Mouse (Mus musculus) midbrain, embryonic 10.5 days (tissue): Measurements from ENCODE around the gene Tmsb10. TPM values are rescaled to one million over a fixed set of nuclear protein-coding genes. Genes with fewer than 3 reads are reported as not detected.
A peak's percentile ranks its signal among the peaks of the same experiment; 100 is the strongest.

Experiments used
- DNase-seq: peaks from one replicate; pipeline ENCODE4 v3.0.0-alpha.2; 2017; ENCODE audit warnings: low spot score
- H3K27ac ChIP-seq: fragments of 300-500 bp; sonication (generic); replicated peaks from 2 replicates; pipeline ENCODE4 v1.5.1; 2016; ENCODE audit warnings: mild to moderate bottlenecking
- H3K27me3 ChIP-seq: fragments of 300-500 bp; sonication (generic); 2 replicates; pipeline ENCODE4 v1.6.1; 2016; ENCODE audit warnings: low read depth, mild to moderate bottlenecking; ENCODE audit not compliant: poor library complexity, severe bottlenecking
- H3K36me3 ChIP-seq: fragments of 300-500 bp; sonication (generic); 2 replicates; pipeline ENCODE4 v1.6.1; 2016; ENCODE audit warnings: mild to moderate bottlenecking, moderate library complexity
- H3K4me1 ChIP-seq: fragments of 300-500 bp; sonication (generic); 2 replicates; pipeline ENCODE4 v1.6.1; 2016
- H3K4me3 ChIP-seq: fragments of 300-500 bp; sonication (generic); 2 replicates; pipeline ENCODE4 v1.5.1; 2016; ENCODE audit warnings: mild to moderate bottlenecking, moderate library complexity
- H3K9me3 ChIP-seq: fragments of 300-500 bp; sonication (generic); replicated peaks from 2 replicates; pipeline ENCODE4 v1.6.1; 2016; ENCODE audit warnings: mild to moderate bottlenecking
- WGBS: fragments of 180-500 bp; shearing (Covaris S2); methylation state at CpG from one replicate; pipeline ENCODE4 v1.1.7; 2016; 5-methylcytosine and 5-hydroxymethylcytosine counted together
- polyA plus RNA-seq: library from polyadenylated mRNA; unstranded; fragments of >200 nt; fragmentation: Nextera tagmentation; extraction: Ambion mirVana; gene quantifications from 2 replicates; pipeline ENCODE4 v1.2.1, GENCODE M21; 2016

Tmsb10 gene
- polyA plus RNA-seq, 1 experiment from 2014 or later, result 2,755 TPM

- WGBS, result 66% methylated on average over 3 of the region's 3 CpGs
- Histone ChIP-seq H3K27me3 (no peaks in the 10 kb centered on the region), H3K27ac (no peak overlapping the region), H3K9me3 (no peaks in the 10 kb centered on the region), H3K4me1 (no peaks in the 10 kb centered on the region; the same call in 1 of the 2 replicates), H3K4me3 (no peak overlapping the region), H3K36me3 (no peaks in the 10 kb centered on the region)
- DNase-seq, result no peak
These were observed 11.2 kb upstream of the Tmsb10 start for GRCm38 (mm10) chr6:72969787-72970186.

DNA sequence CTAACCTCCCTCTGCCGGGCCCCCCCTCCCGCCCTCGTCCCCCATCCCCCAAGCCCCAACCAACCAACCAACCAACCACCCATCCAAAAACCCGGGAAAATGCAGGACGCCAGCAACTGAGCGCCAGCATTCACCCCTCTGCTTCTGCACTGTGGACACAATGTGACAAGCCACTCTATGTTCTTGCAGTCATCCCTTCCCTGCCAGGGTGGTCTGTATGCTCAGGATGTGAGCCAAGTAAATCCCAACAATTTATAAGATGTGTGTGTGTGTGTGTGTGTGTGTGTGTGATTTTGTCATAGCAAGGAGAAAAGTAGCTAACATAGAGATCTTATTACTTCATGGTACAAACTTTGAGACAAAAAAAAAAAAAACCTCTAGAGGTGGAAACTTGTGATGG, 6.7 kb upstream of the Tmsb10 start:
- no peak for DNase-seq
- H3K27ac ChIP-seq, result no peak overlapping the region
- H3K9me3 ChIP-seq, result no peaks in the 10 kb centered on the region
- peaks cover 5% of the 10 kb centered on the region for H3K4me1 ChIP-seq
- no peaks in the 10 kb centered on the region for H3K36me3 ChIP-seq
- H3K4me3 ChIP-seq, result no peak overlapping the region
- 91% methylated on average over 6 of the region's 6 CpGs for WGBS
- H3K27me3 ChIP-seq, result 0 out of 2 replicates have a peak, but pooled peaks cover 7% of the 10 kb centered on the region

DNA sequence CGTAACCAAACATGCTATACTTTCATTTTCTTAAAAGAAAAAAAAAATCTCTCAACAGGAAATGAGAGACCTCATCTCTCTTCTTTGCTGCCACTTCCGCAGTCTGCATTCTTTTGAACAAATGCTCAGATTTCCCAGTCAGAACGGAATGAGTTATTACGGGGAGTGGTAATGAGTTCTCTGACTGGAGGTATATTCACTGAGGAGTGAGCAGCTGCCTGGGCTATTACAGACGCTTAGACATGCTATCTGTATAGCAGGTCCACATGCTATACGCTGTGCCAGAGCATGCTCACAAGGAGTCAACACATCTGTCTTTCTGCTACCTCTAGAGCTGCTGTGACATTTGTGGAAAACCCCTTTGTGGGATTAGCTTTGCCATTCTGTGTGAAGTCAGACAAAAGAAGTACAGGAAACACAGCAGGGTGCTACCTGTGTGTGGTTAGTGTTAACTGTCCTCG, 3.8 kb upstream of the Tmsb10 start:
- no peak overlapping the region for H3K4me3 ChIP-seq
- H3K36me3 ChIP-seq, result no peaks in the 10 kb centered on the region
- WGBS, result 76% methylated on average over 7 of the region's 7 CpGs
- no peak overlapping the region for H3K27ac ChIP-seq
- H3K9me3 ChIP-seq, result no peaks in the 10 kb centered on the region
- H3K27me3 ChIP-seq, result peaks cover 18% of the 10 kb centered on the region
- H3K4me1 ChIP-seq, result peaks cover 12% of the 10 kb centered on the region
- DNase-seq, result no peak

- Histone ChIP-seq H3K36me3 (no peaks in the 10 kb centered on the region), H3K4me3 (no peak overlapping the region), H3K4me1 (peaks cover 16% of the 10 kb centered on the region), H3K9me3 (no peaks in the 10 kb centered on the region), H3K27ac (no peak overlapping the region), H3K27me3 (peaks cover 18% of the 10 kb centered on the region)
- WGBS, result 86% methylated on average over 9 of the region's 9 CpGs
- no peak for DNase-seq
These were observed 3.1 kb upstream of the Tmsb10 start for GRCm38 (mm10) chr6:72961603-72962002.

DNA sequence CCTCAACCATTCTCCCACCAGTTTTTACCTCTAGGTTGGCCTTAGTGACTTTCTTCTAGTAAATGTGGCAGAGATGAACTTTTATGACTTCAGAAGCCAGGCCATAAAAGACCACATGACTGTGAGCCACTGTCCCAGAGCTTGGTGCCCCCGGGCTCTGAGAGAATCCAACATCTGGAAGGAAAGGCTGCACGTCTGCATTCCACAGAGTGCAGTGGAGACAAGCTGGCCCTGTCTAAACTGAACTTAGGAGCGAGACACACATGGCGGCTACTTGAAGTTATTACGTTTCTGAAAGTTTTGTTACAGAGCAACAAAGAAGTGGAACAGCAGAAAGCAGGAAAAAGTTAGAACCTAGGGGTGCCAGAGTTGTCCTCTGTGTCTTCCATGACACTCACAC, 2.1 kb upstream of the Tmsb10 start:
- no peaks in the 10 kb centered on the region for H3K9me3 ChIP-seq
- H3K4me3 ChIP-seq, result no peak overlapping the region
- no peaks in the 10 kb centered on the region for H3K36me3 ChIP-seq
- no peak overlapping the region for H3K27ac ChIP-seq
- no peak for DNase-seq
- WGBS, result 81% methylated on average over 5 of the region's 5 CpGs
- H3K27me3 ChIP-seq, result peaks cover 18% of the 10 kb centered on the region
- H3K4me1 ChIP-seq, result peaks cover 25% of the 10 kb centered on the region

DNA sequence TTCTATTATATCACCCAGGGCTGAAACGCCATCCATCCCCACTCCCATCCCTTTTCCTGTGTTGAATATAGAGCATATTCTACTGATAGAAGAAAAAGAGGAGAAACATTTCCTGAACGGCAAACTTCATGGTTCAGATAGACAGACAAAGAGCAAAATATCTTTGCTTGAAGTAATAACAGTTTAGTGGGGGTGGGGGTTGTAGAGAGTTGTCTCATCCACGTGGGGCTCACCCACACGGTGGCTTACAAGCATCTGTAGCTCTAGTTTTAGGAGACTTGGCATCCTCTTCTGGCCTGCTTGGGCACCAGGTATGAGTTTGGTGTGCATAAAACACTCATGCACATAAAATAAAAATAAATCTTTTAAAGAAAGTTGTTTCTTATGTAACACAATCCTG, 627 bp upstream of the Tmsb10 start:
- peak overlapping the region; percentile 98 for H3K27ac ChIP-seq
- 47% methylated on average over 4 of the region's 4 CpGs for WGBS
- peaks cover 18% of the 10 kb centered on the region for H3K27me3 ChIP-seq
- H3K9me3 ChIP-seq, result no peaks in the 10 kb centered on the region
- DNase-seq, result no peak
- no peaks in the 10 kb centered on the region for H3K36me3 ChIP-seq
- H3K4me1 ChIP-seq, result peaks cover 29% of the 10 kb centered on the region
- H3K4me3 ChIP-seq, result peak overlapping the region; percentile 96

- peak overlapping the region; percentile 98 for H3K27ac ChIP-seq
- peaks cover 29% of the 10 kb centered on the region for H3K4me1 ChIP-seq
- DNase-seq, result peak; percentile 90
These were observed 589 bp downstream of the Tmsb10 start for GRCm38 (mm10) chr6:72957676-72958641.

DNA sequence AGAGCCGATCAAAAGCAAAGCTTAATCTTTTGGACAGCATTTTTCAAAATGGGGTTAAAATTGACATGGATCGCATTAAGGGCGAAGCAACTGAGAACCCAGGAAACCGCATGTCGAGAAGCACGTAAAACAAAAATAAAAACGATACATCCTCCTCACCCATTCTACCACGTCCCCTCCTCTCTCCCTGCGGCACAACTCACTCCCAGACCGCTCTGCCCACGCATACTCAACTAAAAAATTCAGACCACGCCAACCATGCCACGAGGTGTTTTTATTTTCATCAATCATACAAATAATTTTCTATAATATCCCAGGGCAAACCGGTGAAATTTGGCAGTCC, 1.5 kb downstream of the Tmsb10 start:
- H3K4me1 ChIP-seq, result peaks cover 24% of the 10 kb centered on the region
- peak overlapping the region; percentile 96 for H3K4me3 ChIP-seq
- no peaks in the 10 kb centered on the region for H3K36me3 ChIP-seq
- DNase-seq, result peak; percentile 29
- no peaks in the 10 kb centered on the region for H3K9me3 ChIP-seq
- peak overlapping the region; percentile 98 for H3K27ac ChIP-seq
- peaks cover 18% of the 10 kb centered on the region for H3K27me3 ChIP-seq
- 2% methylated on average over 14 of the region's 14 CpGs for WGBS

More at GRCm38 (mm10) chr6:72957676-72958641, 589 bp downstream of the Tmsb10 start:
- Histone ChIP-seq H3K27me3 (peaks cover 18% of the 10 kb centered on the region), H3K36me3 (no peaks in the 10 kb centered on the region), H3K9me3 (no peaks in the 10 kb centered on the region), H3K4me3 (peak overlapping the region; percentile 96)
- under 1% methylated on average over 75 of the region's 75 CpGs for WGBS

- H3K4me3 ChIP-seq, result peak overlapping the region; percentile 96
- no peaks in the 10 kb centered on the region for H3K36me3 ChIP-seq
- DNase-seq, result peak; percentile 76
- 2% methylated on average over 15 of the region's 15 CpGs for WGBS
- H3K27ac ChIP-seq, result peak overlapping the region; percentile 98
- H3K4me1 ChIP-seq, result peaks cover 24% of the 10 kb centered on the region
- no peaks in the 10 kb centered on the region for H3K9me3 ChIP-seq
- H3K27me3 ChIP-seq, result peaks cover 18% of the 10 kb centered on the region
These were observed 2.1 kb downstream of the Tmsb10 start for GRCm38 (mm10) chr6:72956199-72957092.

DNA sequence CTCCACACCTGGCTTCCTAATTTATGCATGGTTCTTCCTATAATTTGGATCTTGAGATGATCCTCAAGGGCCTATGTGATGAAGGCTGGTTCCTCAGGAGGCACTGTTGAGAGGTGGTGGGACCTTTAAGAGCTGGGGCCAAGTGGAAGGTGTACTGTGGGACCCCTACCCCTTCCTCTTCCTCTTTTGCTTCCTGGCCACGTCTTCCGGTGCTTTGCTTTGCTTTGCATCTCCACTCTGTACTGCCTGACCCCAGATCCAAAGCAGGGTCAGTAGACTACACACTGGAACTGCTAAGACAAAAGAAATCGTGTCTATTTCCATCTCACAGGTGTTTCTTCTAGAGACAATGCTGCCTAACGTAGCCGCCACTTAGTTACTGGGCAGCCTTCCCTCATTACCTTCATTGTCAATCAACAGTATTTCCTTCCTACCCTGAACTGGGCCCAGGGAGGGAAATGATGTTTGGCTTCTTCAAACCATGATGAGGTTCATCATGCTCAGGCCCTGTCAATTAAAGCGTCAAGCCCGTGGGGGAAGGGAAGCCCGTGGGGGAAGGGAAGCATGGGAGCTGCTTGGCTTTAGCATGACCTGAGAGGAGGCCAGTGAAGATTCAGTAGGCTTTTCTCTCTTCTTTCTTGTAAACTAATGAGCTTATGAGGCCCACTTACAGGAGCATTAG, 2.9 kb downstream of the Tmsb10 start:
- peaks cover 24% of the 10 kb centered on the region for H3K4me1 ChIP-seq
- no peaks in the 10 kb centered on the region for H3K9me3 ChIP-seq
- peaks cover 16% of the 10 kb centered on the region for H3K27me3 ChIP-seq
- H3K27ac ChIP-seq, result peak overlapping the region; percentile 98
- DNase-seq, result peak; percentile 26
- 54% methylated on average over 8 of the region's 8 CpGs for WGBS
- H3K4me3 ChIP-seq, result peak overlapping the region; percentile 96
- no peaks in the 10 kb centered on the region for H3K36me3 ChIP-seq

DNA sequence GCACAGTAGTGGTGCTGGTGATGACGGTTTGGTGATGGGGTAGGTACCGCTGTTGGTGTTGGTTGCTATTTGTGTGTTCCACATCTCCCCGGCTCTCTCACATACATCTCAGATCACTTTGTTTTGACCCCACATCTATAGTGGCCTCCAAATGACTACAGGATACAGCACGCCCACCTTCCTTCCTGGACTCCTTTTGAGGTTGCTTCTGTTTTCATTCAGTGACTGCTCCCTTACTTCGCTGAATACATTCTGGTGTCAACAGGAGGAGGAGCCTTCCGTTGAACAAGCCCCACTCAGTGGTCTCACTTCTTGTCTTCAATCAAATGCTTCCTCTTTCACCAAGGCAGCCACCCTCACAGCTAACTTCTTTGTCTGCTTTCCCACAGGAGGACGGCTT, 3.8 kb downstream of the Tmsb10 start:
- Histone ChIP-seq H3K27me3 (peaks cover 8% of the 10 kb centered on the region), H3K4me1 (peaks cover 24% of the 10 kb centered on the region), H3K9me3 (no peaks in the 10 kb centered on the region), H3K27ac (no peak overlapping the region), H3K4me3 (no peak overlapping the region), H3K36me3 (no peaks in the 10 kb centered on the region)
- DNase-seq, result no peak
- WGBS, result 72% methylated on average over 7 of the region's 7 CpGs

GRCm38 (mm10) chr6:72952967-72953366, 5.6 kb downstream of the Tmsb10 start:
- Histone ChIP-seq H3K27ac (no peak overlapping the region), H3K4me3 (no peak overlapping the region), H3K27me3 (no peaks in the 10 kb centered on the region), H3K4me1 (peaks cover 18% of the 10 kb centered on the region), H3K36me3 (no peaks in the 10 kb centered on the region), H3K9me3 (no peaks in the 10 kb centered on the region)
- 86% methylated on average over 2 of the region's 2 CpGs for WGBS
- no peak for DNase-seq
